Mouse (Mus musculus) cerebellum, adult 2 months (tissue): ENCODE measurements around the gene Usp2. TPM values are rescaled to one million over a fixed set of nuclear protein-coding genes. Genes with fewer than 3 reads are reported as not detected.

Experiments
- DNase-seq, 2 experiments: peaks; one replicate each; pipeline ENCODE4 v3.0.0; 2021
- H3K27ac ChIP-seq: fragments of 200-500 bp; 2 replicates; pipeline ENCODE4 v1.5.1; 2012; ENCODE audit warnings: low read length, control low read depth, inconsistent platforms; ENCODE audit not compliant: insufficient read depth
- H3K27me3 ChIP-seq: fragments of 200-500 bp; 2 replicates; pipeline ENCODE4 v1.6.1; 2012; ENCODE audit warnings: inconsistent platforms, mild to moderate bottlenecking, low read length, moderate library complexity; ENCODE audit not compliant: control insufficient read depth, insufficient read depth
- H3K4me1 ChIP-seq: fragments of 200-500 bp; 2 replicates; pipeline ENCODE4 v1.6.1; 2011; ENCODE audit warnings: low read length; ENCODE audit not compliant: control insufficient read depth, insufficient read depth
- H3K4me3 ChIP-seq: fragments of 200-500 bp; replicated peaks from 2 replicates; pipeline ENCODE3; 2011; ENCODE audit warnings: mild to moderate bottlenecking, low read depth, low read length, control low read depth; ENCODE audit not compliant: insufficient read depth
- CTCF ChIP-seq: fragments of 200-500 bp; IDR thresholded peaks from 2 replicates; pipeline ENCODE4 v1.5.1; 2011; ENCODE audit warnings: low read depth, mild to moderate bottlenecking, control low read depth, low read length, moderate library complexity, borderline replicate concordance; ENCODE audit not compliant: insufficient read depth
- POLR2A ChIP-seq: fragments of 200-500 bp; IDR thresholded peaks from 2 replicates; pipeline ENCODE4 v1.6.1; 2011; ENCODE audit warnings: low read length, control low read depth, borderline replicate concordance; ENCODE audit not compliant: insufficient read depth
- WGBS: fragments of 180-500 bp; shearing (Covaris S2); methylation state at CpG from one replicate; pipeline ENCODE4 v1.1.7; 2018; 5-methylcytosine and 5-hydroxymethylcytosine counted together
- polyA plus RNA-seq: library from polyadenylated mRNA; depleted of rRNA; stranded (reverse); fragments of >200 nt; gene quantifications from 2 replicates; pipeline ENCODE4 v1.2.3, GENCODE M21; 2012

Usp2 gene
- polyA plus RNA-seq, 1 experiment: 43.5 TPM

- Histone ChIP-seq H3K27ac (peak overlapping the region; percentile 80), H3K4me3 (no peak overlapping the region), H3K4me1 (peaks cover 54% of the 10 kb centered on the region), H3K27me3 (no peaks in the 10 kb centered on the region)
- peak; percentile 19 to 31 for DNase-seq
- no peak for TF ChIP-seq POLR2A
- TF ChIP-seq CTCF: no peak
- 73% methylated on average over 10 of the region's 10 CpGs for WGBS
Measured at GRCm38 (mm10) chr9:44079997-44080780, 13.4 kb downstream of the Usp2 start.

GRCm38 (mm10) chr9:44080953-44081352 lies 14.1 kb downstream of the Usp2 start:
- Histone ChIP-seq H3K4me1 (peaks cover 48% of the 10 kb centered on the region), H3K4me3 (no peak overlapping the region), H3K27me3 (no peaks in the 10 kb centered on the region), H3K27ac (no peak overlapping the region)
- no peak for TF ChIP-seq POLR2A
- WGBS: 23% methylated on average over 5 of the region's 5 CpGs
- DNase-seq: peak; percentile 24 to 29

GRCm38 (mm10) chr9:44081581-44081980 lies 14.8 kb downstream of the Usp2 start:
- DNase-seq: peak; percentile 2 to 5
- no peak overlapping the region for H3K27ac ChIP-seq
- 88% methylated on average over 5 of the region's 5 CpGs for WGBS
- no peak for TF ChIP-seq CTCF
- TF ChIP-seq POLR2A: no peak
- no peaks in the 10 kb centered on the region for H3K27me3 ChIP-seq
- H3K4me1 ChIP-seq: peaks cover 42% of the 10 kb centered on the region
- H3K4me3 ChIP-seq: no peak overlapping the region

- no peaks in the 10 kb centered on the region for H3K27me3 ChIP-seq
- peaks cover 37% of the 10 kb centered on the region for H3K4me1 ChIP-seq
- no peak overlapping the region for H3K4me3 ChIP-seq
- no peak for TF ChIP-seq POLR2A
- no peak for TF ChIP-seq CTCF
- WGBS: 80% methylated on average over 5 of the region's 5 CpGs
- no peak overlapping the region for H3K27ac ChIP-seq
- DNase-seq: peak in 1 of 2 experiments; percentile 12
Measured at GRCm38 (mm10) chr9:44082266-44082665, 15.4 kb downstream of the Usp2 start.

GRCm38 (mm10) chr9:44083392-44084121 lies 16.7 kb downstream of the Usp2 start:
- DNase-seq: peak in 1 of 2 experiments; percentile 64
- 6% methylated on average over 23 of the region's 23 CpGs for WGBS
- TF ChIP-seq CTCF (no peak), POLR2A (no peak)
- Histone ChIP-seq H3K27me3 (no peaks in the 10 kb centered on the region), H3K4me1 (peaks cover 25% of the 10 kb centered on the region), H3K4me3 (peak overlapping the region; percentile 92), H3K27ac (peak overlapping the region; percentile 44)

GRCm38 (mm10) chr9:44084236-44084635 lies 17.4 kb downstream of the Usp2 start:
- 3% methylated on average over 14 of the region's 14 CpGs for WGBS
- H3K27ac ChIP-seq: peak overlapping the region; percentile 44
- H3K4me1 ChIP-seq: peaks cover 27% of the 10 kb centered on the region
- TF ChIP-seq CTCF (no peak), POLR2A (no peak)
- H3K27me3 ChIP-seq: no peaks in the 10 kb centered on the region
- peak overlapping the region; percentile 92 for H3K4me3 ChIP-seq
- DNase-seq: no peak

- H3K4me1 ChIP-seq: peaks cover 27% of the 10 kb centered on the region
- TF ChIP-seq POLR2A (peak; percentile 99), CTCF (no peak)
- WGBS: under 1% methylated on average over 62 of the region's 62 CpGs
- DNase-seq: peak; percentile 96 to 97
- no peaks in the 10 kb centered on the region for H3K27me3 ChIP-seq
- peak overlapping the region; percentile 99 for H3K27ac ChIP-seq
- peak overlapping the region; percentile 92 for H3K4me3 ChIP-seq
Measured at GRCm38 (mm10) chr9:44084659-44085229, 17.9 kb downstream of the Usp2 start.

- TF ChIP-seq CTCF (no peak), POLR2A (no peak)
- 0% methylated on average over 10 of the region's 10 CpGs for WGBS
- H3K27ac ChIP-seq: peak overlapping the region; percentile 99
- H3K4me1 ChIP-seq: peaks cover 23% of the 10 kb centered on the region
- H3K4me3 ChIP-seq: peak overlapping the region; percentile 92
- no peak for DNase-seq
- no peaks in the 10 kb centered on the region for H3K27me3 ChIP-seq
Measured at GRCm38 (mm10) chr9:44085276-44085675, 18.5 kb downstream of the Usp2 start.
